Mouse (Mus musculus) heart, postnatal 14 days (tissue): Measurements from ENCODE around the gene Cxcl15. TPM values are rescaled to one million over a fixed set of nuclear protein-coding genes. Genes with fewer than 3 reads are reported as not detected.

ENCODE experiments used
- microRNA-seq, 2 experiments: library from miRNA; unstranded; fragments of <30 nt; microRNA quantifications; one replicate each; pipeline ENCODE4 v1.2.0; 2021 to 2022
- total RNA-seq, 2 experiments: library from RNA; stranded (reverse); gene quantifications; 2 replicates each; pipeline ENCODE4 v1.2.3; 2021

Gene Cxcl15
- total RNA-seq, 2 experiments from 2014 or later, result 0.22 TPM; not detected in 1

Small RNAs within 50 kb of the gene (microRNA-seq; reads per million reads assigned to microRNA genes)
- gene Gm24322, result 0 reads per million in 2 experiments

Other genes starting within 250 kb of the Cxcl15 start
- not detected for gene 5830473C10Rik, start 233.4 kb upstream of the Cxcl15 start, total RNA-seq
- gene Rassf6, start 153.9 kb upstream of the Cxcl15 start, total RNA-seq, result not detected
- gene Cxcl5, start 35.2 kb upstream of the Cxcl15 start, total RNA-seq, result under 1 TPM; 0.17 TPM
- gene Ppbp, start 26.0 kb upstream of the Cxcl15 start, total RNA-seq, result 1 to 10 TPM; 3.7 to 4.3 TPM
- 10 to 100 TPM; 31.8 to 36.3 TPM for gene Pf4, start 22.1 kb upstream of the Cxcl15 start, total RNA-seq
- gene Cxcl3, start 8.4 kb upstream of the Cxcl15 start, total RNA-seq, result not detected
- gene Cxcl1, start 96.7 kb downstream of the Cxcl15 start, total RNA-seq, result under 1 TPM; 0.36 to 0.61 TPM
- not detected for gene Cxcl2, start 109.3 kb downstream of the Cxcl15 start, total RNA-seq
- 10 to 100 TPM; 12.1 to 12.2 TPM for gene Mthfd2l, start 136.6 kb downstream of the Cxcl15 start, total RNA-seq
- gene Epgn, start 232.9 kb downstream of the Cxcl15 start, total RNA-seq, result under 1 TPM; 0.45 to 0.51 TPM